Mouse (Mus musculus) neural tube, embryonic 15.5 days (tissue): ENCODE results near the gene Myo18a. TPM values are rescaled to one million over a fixed set of nuclear protein-coding genes. Genes with fewer than 3 reads are reported as not detected.

Experiments used
- ATAC-seq: fragments of 200-750 bp; cut with Nextera tagmentation; 2 replicates; pipeline ENCODE4 v1.8.0; 2017; ENCODE audit warnings: mild to moderate bottlenecking, moderate TSS enrichment, moderate library complexity; ENCODE audit not compliant: low FRiP score
- H3K27ac ChIP-seq: fragments of 300-500 bp; sonication (generic); replicated peaks from 2 replicates; pipeline ENCODE4 v1.5.1; 2015; ENCODE audit warnings: mild to moderate bottlenecking, inconsistent platforms
- H3K27me3 ChIP-seq: fragments of 300-500 bp; sonication (generic); replicated peaks from 2 replicates; pipeline ENCODE4 v1.6.1; 2015; ENCODE audit warnings: inconsistent platforms
- H3K36me3 ChIP-seq: fragments of 300-500 bp; sonication (generic); 2 replicates; pipeline ENCODE4 v1.6.1; 2015; ENCODE audit warnings: inconsistent platforms
- H3K4me1 ChIP-seq: fragments of 300-500 bp; sonication (generic); 2 replicates; pipeline ENCODE4 v1.6.1; 2015; ENCODE audit warnings: inconsistent platforms
- H3K4me2 ChIP-seq: fragments of 300-500 bp; sonication (generic); 2 replicates; pipeline ENCODE4 v1.6.1; 2015; ENCODE audit warnings: inconsistent platforms, mild to moderate bottlenecking, moderate library complexity
- H3K4me3 ChIP-seq: fragments of 300-500 bp; sonication (generic); replicated peaks from 2 replicates; pipeline ENCODE4 v1.5.1; 2015; ENCODE audit warnings: mild to moderate bottlenecking, inconsistent platforms
- H3K9ac ChIP-seq: fragments of 300-500 bp; sonication (generic); replicated peaks from 2 replicates; pipeline ENCODE4 v1.6.1; 2015; ENCODE audit warnings: mild to moderate bottlenecking, inconsistent platforms
- H3K9me3 ChIP-seq: fragments of 300-500 bp; sonication (generic); replicated peaks from 2 replicates; pipeline ENCODE4 v1.6.1; 2016; ENCODE audit warnings: inconsistent platforms
- WGBS: fragments of 180-500 bp; shearing (Covaris S2); methylation state at CpG from one replicate; pipeline ENCODE4 v1.1.7; 2015; ENCODE audit warnings: mixed read lengths; 5-methylcytosine and 5-hydroxymethylcytosine counted together
- polyA plus RNA-seq: library from polyadenylated mRNA; unstranded; fragments of >200 nt; fragmentation: Nextera tagmentation; extraction: Ambion mirVana; gene quantifications from 2 replicates; pipeline ENCODE4 v1.2.1, GENCODE M21; 2015

The Myo18a gene
- polyA plus RNA-seq, 1 experiment from 2014 or later = 39.6 TPM

DNA sequence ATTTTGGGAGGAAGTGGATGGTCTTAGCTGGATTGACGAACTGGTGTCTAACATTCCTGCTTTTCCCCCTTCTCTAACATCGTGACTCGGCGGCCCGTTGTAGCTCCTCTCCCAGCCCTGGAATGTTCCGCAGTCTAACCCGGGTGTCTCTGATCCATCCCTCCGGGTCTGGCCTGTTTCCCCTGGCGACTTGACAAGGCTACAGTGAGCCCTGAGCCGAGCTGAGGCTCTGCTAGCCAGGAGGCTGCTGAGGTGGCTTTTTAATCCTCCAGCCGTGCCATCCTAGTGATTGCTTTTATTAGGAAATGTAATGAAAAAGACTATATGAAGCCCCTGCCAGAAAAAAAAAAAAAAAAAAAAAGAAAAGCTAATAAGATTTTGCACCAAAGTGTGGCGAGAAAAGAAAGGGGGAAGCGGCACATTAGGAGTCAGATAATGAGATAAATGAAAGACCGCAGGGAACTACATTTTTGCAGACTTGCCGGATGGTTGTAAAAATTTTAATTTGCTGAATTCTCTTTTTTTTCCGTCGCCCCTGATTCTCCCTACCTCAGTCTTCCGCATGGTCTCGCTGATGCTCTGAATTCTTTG lies 143.1 kb downstream of the Myo18a start:
- H3K4me2 ChIP-seq = peak overlapping the region; percentile 13; the same call in 1 of the 2 replicates
- no peaks in the 10 kb centered on the region for H3K36me3 ChIP-seq
- no peaks in the 10 kb centered on the region for H3K9me3 ChIP-seq
- H3K27me3 ChIP-seq = peaks cover 7% of the 10 kb centered on the region; the same call in 1 of the 2 replicates
- ATAC-seq = no peak
- peaks cover 46% of the 10 kb centered on the region for H3K4me1 ChIP-seq
- no peak overlapping the region for H3K4me3 ChIP-seq
- 24% methylated on average over 19 of the region's 19 CpGs for WGBS
- no peak overlapping the region for H3K9ac ChIP-seq
- H3K27ac ChIP-seq = peak overlapping the region; percentile 74

DNA sequence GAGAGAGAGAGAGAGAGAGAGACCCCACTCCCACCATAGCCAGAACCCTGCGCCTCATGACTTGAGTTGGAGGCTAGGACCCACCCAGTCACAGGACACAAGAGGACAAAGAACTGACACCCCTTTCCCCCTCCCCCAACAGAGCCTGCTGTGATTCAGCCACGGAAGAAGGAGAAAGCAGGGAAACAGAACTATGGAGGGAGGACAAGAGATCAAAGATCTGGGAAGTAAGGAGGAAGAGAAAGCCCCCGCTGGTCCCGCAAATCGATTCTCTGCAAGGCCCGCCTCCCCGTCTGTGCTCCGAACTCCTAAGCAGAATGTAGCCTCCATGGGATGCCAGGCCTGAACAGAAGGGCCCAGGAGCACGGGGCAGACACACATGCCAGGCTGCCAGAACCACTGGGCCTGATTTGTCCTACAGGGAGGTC lies 143.7 kb downstream of the Myo18a start:
- peaks cover 7% of the 10 kb centered on the region; the same call in 1 of the 2 replicates for H3K27me3 ChIP-seq
- peak overlapping the region; percentile 74 for H3K27ac ChIP-seq
- peak overlapping the region; percentile 13 for H3K4me2 ChIP-seq
- 8% methylated on average over 9 of the region's 9 CpGs for WGBS
- no peak overlapping the region for H3K9ac ChIP-seq
- no peaks in the 10 kb centered on the region for H3K36me3 ChIP-seq
- H3K4me3 ChIP-seq = no peak overlapping the region
- H3K9me3 ChIP-seq = no peaks in the 10 kb centered on the region
- ATAC-seq = no peak
- peaks cover 40% of the 10 kb centered on the region for H3K4me1 ChIP-seq

DNA sequence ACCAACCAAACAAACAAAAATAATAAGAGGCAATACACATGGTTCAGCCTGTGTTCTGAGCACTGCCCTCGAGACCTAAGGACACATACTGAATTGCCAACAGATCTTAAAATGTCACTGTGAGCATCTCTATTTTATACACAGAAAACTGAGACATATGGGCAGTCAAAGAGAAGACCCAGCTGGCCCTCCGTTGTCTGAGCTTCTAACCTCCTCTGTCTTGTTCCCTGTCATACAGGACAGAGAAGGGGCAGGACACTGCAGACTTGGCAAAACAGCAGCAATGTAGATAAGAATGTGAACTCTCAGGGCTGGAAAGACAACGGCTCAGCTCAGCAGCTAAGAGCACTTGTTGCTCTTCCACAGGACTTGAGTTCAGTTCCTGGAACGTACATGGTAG lies 145.4 kb downstream of the Myo18a start:
- ATAC-seq = no peak
- Histone ChIP-seq H3K27ac (no peak overlapping the region), H3K36me3 (no peaks in the 10 kb centered on the region), H3K4me2 (no peak overlapping the region), H3K27me3 (peaks cover 13% of the 10 kb centered on the region; the same call in 1 of the 2 replicates), H3K4me3 (no peak overlapping the region), H3K4me1 (peaks cover 34% of the 10 kb centered on the region), H3K9me3 (no peaks in the 10 kb centered on the region), H3K9ac (no peak overlapping the region)
- 87% methylated on average over 4 of the region's 4 CpGs for WGBS

DNA sequence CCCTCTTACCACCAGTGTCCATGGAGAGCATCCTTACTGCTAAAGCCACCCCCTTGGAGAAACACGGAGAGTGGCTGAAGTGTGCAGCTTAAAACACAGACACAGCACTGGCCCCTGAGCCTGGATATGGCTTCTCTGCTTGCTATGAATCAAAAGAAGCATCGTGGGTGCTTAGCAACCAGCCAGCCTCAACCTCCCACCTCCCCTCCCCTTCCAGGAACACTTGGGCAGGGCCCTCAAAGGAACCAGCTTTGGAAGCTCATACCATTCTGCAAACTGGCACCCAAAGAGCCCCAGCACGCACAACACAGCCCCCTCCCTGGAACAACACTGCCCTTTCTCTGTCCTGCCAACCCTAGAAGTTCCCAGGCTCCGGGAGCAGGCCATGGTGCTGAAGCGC lies 146.3 kb downstream of the Myo18a start:
- Histone ChIP-seq H3K4me1 (peaks cover 31% of the 10 kb centered on the region), H3K4me2 (no peak overlapping the region)
- WGBS = 37% methylated on average over 5 of the region's 5 CpGs

DNA sequence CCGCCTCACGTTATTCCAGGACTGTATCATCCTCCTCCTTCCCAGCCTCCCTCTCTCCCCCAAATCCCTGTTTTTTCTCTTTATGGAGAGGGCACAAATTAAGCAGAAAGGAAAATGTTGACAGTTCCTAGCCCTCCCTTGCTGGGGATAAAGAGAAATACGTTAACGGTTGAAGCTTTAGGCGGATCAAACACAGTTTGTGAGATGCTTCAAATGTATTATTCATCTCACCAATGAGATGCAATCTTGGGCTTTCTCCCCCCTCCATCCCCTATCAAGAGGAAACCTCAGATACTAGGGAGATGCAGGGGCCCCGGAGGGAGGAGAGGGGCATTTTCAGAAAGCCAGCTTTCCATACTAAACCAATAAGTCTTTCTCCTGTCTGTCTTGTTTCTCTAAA lies 146.7 kb downstream of the Myo18a start:
- Histone ChIP-seq H3K36me3 (no peaks in the 10 kb centered on the region), H3K27me3 (peaks cover 14% of the 10 kb centered on the region; the same call in 1 of the 2 replicates), H3K9ac (no peak overlapping the region), H3K4me2 (no peak overlapping the region), H3K4me1 (peaks cover 35% of the 10 kb centered on the region), H3K4me3 (no peak overlapping the region), H3K9me3 (no peaks in the 10 kb centered on the region), H3K27ac (0 out of 2 replicates have a peak overlapping the region, but pooled peaks have one; percentile 19)
- no peak for ATAC-seq
- WGBS = 38% methylated on average over 6 of the region's 6 CpGs

More for the DNA sequence above, 146.3 kb downstream of the Myo18a start:
- Histone ChIP-seq H3K27ac (0 out of 2 replicates have a peak overlapping the region, but pooled peaks have one; percentile 19), H3K9ac (no peak overlapping the region), H3K27me3 (peaks cover 13% of the 10 kb centered on the region; the same call in 1 of the 2 replicates), H3K4me3 (no peak overlapping the region), H3K36me3 (no peaks in the 10 kb centered on the region), H3K9me3 (no peaks in the 10 kb centered on the region)
- no peak; the same call in 1 of the 2 replicates for ATAC-seq

DNA sequence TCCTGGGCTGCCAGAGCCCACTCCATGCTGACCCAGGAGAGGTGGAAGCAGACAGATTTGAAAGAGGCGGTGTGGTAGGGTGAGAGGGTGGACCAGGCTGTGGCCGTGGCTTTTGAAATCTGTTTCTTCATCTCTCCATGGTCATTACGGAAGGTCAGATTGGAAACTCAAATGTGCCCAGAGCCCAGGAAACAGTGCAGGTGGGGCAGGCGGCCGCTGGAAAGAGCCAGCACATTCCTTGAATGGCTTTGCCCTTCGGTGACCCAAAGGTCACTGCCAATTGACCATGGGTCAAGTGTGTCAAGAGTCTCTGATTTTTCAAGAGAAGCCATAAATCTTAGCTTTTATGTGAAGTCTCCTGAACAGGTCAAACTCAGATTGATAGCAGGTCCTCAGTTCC lies 150.5 kb downstream of the Myo18a start:
- peaks cover 31% of the 10 kb centered on the region for H3K4me1 ChIP-seq
- H3K4me3 ChIP-seq = no peak overlapping the region
- H3K9me3 ChIP-seq = no peaks in the 10 kb centered on the region
- H3K4me2 ChIP-seq = no peak overlapping the region
- WGBS = 28% methylated on average over 6 of the region's 6 CpGs
- no peak overlapping the region for H3K9ac ChIP-seq
- H3K27me3 ChIP-seq = peaks cover 29% of the 10 kb centered on the region
- H3K36me3 ChIP-seq = no peaks in the 10 kb centered on the region
- no peak for ATAC-seq
- H3K27ac ChIP-seq = no peak overlapping the region

DNA sequence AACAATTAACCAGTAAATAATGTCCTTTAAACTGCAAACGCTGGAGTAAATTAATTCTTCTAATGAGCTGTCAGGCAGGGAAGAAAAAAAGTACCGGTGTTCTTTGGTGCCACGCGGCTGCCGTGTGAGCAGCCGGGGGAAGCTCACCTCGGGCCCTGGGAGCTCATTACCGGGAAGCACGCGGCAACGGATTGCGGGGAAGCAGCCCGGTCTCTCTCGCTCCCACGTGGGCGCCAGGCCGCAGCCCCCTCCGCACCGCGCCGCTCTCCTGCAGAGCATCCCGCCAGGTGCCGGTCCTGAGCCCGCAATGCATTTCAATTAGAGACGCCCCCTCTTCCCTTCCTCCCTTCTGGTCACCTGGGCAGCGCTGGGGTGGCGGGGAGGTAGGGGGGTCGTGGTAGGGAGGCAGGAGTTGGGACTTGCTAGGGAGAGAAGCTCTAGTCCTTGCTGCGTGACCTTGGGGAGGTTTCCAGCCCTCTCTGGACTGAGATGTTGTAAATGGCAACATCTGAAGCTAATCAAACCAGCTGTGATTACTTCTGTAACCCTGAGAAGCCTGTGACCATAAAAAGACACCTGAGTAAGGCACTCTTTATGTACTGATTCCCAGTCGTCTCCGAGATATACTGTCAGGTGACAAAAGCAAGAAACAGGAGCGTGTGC lies 151.7 kb downstream of the Myo18a start:
- WGBS = 3% methylated on average over 31 of the region's 32 CpGs
- H3K4me2 ChIP-seq = peak overlapping the region; percentile 54
- H3K9me3 ChIP-seq = no peaks in the 10 kb centered on the region
- H3K36me3 ChIP-seq = no peaks in the 10 kb centered on the region
- peak overlapping the region; percentile 18 for H3K4me3 ChIP-seq
- peaks cover 31% of the 10 kb centered on the region for H3K27me3 ChIP-seq
- H3K4me1 ChIP-seq = peaks cover 25% of the 10 kb centered on the region
- ATAC-seq = peak; percentile 40; the same call in 1 of the 2 replicates
- H3K9ac ChIP-seq = peak overlapping the region; percentile 30; the same call in 1 of the 2 replicates
- H3K27ac ChIP-seq = peak overlapping the region; percentile 25

Other genes with a start within 250 kb of the Myo18a start
- 2.1 and 3.4 TPM in 2 replicates for gene Abhd15, start 248.1 kb upstream of the Myo18a start, polyA plus RNA-seq
- 15.3 and 20.3 TPM in 2 replicates for gene Trp53i13, start 247.3 kb upstream of the Myo18a start, polyA plus RNA-seq
- gene Gm10392, start 244.0 kb upstream of the Myo18a start, polyA plus RNA-seq = 0.15 and 0.40 TPM in 2 replicates
- 17.3 and 18.7 TPM in 2 replicates for gene Taok1, start 155.4 kb upstream of the Myo18a start, polyA plus RNA-seq
- gene Nufip2, start 77.1 kb upstream of the Myo18a start, polyA plus RNA-seq = 3.4 and 4.8 TPM in 2 replicates
- 0.61 TPM in 1 of 2 replicates, not detected in the other for gene Cryba1, start 38.0 kb upstream of the Myo18a start, polyA plus RNA-seq
- 1.5 and 1.8 TPM in 2 replicates for gene Gm10277, start 24.5 kb downstream of the Myo18a start, polyA plus RNA-seq
- 5.4 and 5.5 TPM in 2 replicates for gene Pipox, start 130.8 kb downstream of the Myo18a start, polyA plus RNA-seq
- 101 and 123 TPM in 2 replicates for gene Sez6, start 167.6 kb downstream of the Myo18a start, polyA plus RNA-seq
- gene Phf12, start 219.5 kb downstream of the Myo18a start, polyA plus RNA-seq = 14.6 and 16.9 TPM in 2 replicates